Mouse (Mus musculus) hindbrain, embryonic 12.5 days (tissue): Measurements from ENCODE around the gene Ckap2. TPM values are rescaled to one million over a fixed set of nuclear protein-coding genes. Genes with fewer than 3 reads are reported as not detected.

Source experiments
- ATAC-seq: fragments of 200-750 bp; cut with Nextera tagmentation; 2 replicates; pipeline ENCODE4 v1.8.0; 2017; ENCODE audit warnings: moderate TSS enrichment; ENCODE audit not compliant: low FRiP score
- H3K27ac ChIP-seq: fragments of 300-500 bp; sonication (generic); 2 replicates; pipeline ENCODE4 v1.5.1; 2016; ENCODE audit warnings: mild to moderate bottlenecking
- H3K27me3 ChIP-seq: fragments of 300-500 bp; sonication (generic); 2 replicates; pipeline ENCODE4 v1.6.1; 2016; ENCODE audit warnings: mild to moderate bottlenecking
- H3K36me3 ChIP-seq: fragments of 300-500 bp; sonication (generic); 2 replicates; pipeline ENCODE4 v1.6.1; 2016; ENCODE audit warnings: mild to moderate bottlenecking
- H3K4me1 ChIP-seq: fragments of 300-500 bp; sonication (generic); 2 replicates; pipeline ENCODE4 v1.6.1; 2016
- H3K4me2 ChIP-seq: fragments of 300-500 bp; sonication (generic); replicated peaks from 2 replicates; pipeline ENCODE4 v1.6.1; 2016; ENCODE audit warnings: mild to moderate bottlenecking
- H3K4me3 ChIP-seq: fragments of 300-500 bp; sonication (generic); 2 replicates; pipeline ENCODE4 v1.5.1; 2016; ENCODE audit warnings: mild to moderate bottlenecking
- H3K9ac ChIP-seq: fragments of 300-500 bp; sonication (generic); 2 replicates; pipeline ENCODE4 v1.6.1; 2016; ENCODE audit warnings: mild to moderate bottlenecking, moderate library complexity
- H3K9me3 ChIP-seq: fragments of 300-500 bp; sonication (generic); replicated peaks from 2 replicates; pipeline ENCODE4 v1.6.1; 2016; ENCODE audit warnings: mild to moderate bottlenecking
- WGBS: fragments of 180-500 bp; shearing (Covaris S2); methylation state at CpG from one replicate; pipeline ENCODE4 v1.1.7; 2016; 5-methylcytosine and 5-hydroxymethylcytosine counted together
- polyA plus RNA-seq: library from polyadenylated mRNA; unstranded; fragments of >200 nt; fragmentation: Nextera tagmentation; extraction: Ambion mirVana; gene quantifications from 2 replicates; pipeline ENCODE4 v1.2.1, GENCODE M21; 2016

Gene Ckap2
- polyA plus RNA-seq, 1 experiment from 2014 or later = 37.0 TPM

DNA sequence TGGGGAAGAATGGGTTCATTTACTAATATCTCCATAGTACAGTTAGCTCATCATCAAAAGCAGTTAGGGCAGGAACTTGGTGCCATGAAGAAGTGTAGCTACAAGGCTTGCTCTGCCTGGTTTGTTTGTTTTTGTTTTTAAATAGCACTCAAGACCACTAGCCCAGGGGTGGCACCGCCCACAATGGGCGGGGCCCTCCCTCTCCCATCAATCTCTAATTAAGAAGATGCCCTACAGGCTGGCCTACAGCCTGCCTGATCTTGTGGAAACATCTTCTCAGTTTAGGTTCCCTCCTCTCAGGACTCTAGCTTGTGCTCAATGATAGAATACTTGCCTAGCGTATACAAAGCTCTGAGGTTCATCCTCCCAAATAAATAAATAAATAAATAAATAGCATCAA is 735 bp downstream of the Ckap2 start:
- Histone ChIP-seq H3K27me3 (0 out of 2 replicates have a peak, but pooled peaks cover 3% of the 10 kb centered on the region), H3K9me3 (no peaks in the 10 kb centered on the region), H3K4me3 (peak overlapping the region; percentile 70), H3K4me1 (peaks cover 7% of the 10 kb centered on the region), H3K27ac (peak overlapping the region; percentile 81), H3K36me3 (0 out of 2 replicates have a peak, but pooled peaks cover 2% of the 10 kb centered on the region), H3K4me2 (peak overlapping the region; percentile 67), H3K9ac (peak overlapping the region; percentile 71; the same call in 1 of the 2 replicates)
- ATAC-seq = peak; percentile 67
- under 1% methylated on average over 3 of the region's 3 CpGs for WGBS

DNA sequence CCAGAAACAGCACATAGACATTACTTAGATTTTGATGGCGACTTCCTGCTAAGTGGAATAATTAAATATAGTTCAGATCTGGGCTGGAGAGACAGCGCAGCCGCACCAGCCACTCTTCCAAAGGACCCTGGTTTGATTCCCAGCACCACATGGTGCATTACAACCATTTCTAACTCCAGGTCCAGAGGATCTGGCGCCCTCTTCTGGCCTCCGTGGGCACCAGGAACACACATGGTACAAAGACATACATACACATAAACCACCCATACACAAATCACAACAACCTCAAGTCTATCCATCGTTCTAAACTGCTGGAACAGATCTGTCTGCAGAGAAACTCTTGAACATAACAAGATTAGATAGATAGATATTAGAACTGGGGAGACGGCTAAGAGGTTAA is 9.7 kb downstream of the Ckap2 start:
- Histone ChIP-seq H3K9ac (no peak overlapping the region), H3K36me3 (peaks cover 46% of the 10 kb centered on the region), H3K27ac (no peak overlapping the region), H3K4me3 (no peak overlapping the region), H3K9me3 (no peaks in the 10 kb centered on the region; the same call in 1 of the 2 replicates), H3K4me1 (no peaks in the 10 kb centered on the region), H3K27me3 (no peaks in the 10 kb centered on the region), H3K4me2 (no peak overlapping the region)
- no peak for ATAC-seq
- WGBS = 96% methylated on average over 7 of the region's 7 CpGs

DNA sequence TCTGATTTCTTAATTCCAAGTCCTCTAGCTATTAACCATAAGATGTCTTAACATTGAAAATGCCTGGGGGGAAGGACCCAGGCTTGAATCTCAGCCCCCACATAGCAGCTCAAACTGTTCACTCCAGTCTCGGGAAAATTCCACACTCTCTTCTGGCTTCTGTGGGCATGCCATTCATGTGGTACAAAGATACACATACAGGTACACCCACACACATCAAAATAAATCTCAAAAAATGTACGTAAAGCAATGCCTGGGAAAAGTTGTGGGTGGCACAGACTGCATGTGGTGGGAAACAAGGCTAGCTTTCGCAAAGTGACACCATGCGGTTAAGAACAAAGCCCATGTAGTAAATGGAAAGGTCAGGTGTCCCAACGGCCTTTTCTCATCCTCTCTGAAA is 16.5 kb downstream of the Ckap2 start:
- no peak overlapping the region for H3K9ac ChIP-seq
- ATAC-seq = no peak
- H3K36me3 ChIP-seq = peaks cover 21% of the 10 kb centered on the region
- H3K4me3 ChIP-seq = no peak overlapping the region
- no peak overlapping the region for H3K4me2 ChIP-seq
- H3K27me3 ChIP-seq = no peaks in the 10 kb centered on the region
- no peak overlapping the region for H3K27ac ChIP-seq
- H3K4me1 ChIP-seq = 0 out of 2 replicates have a peak, but pooled peaks cover 5% of the 10 kb centered on the region
- no peaks in the 10 kb centered on the region for H3K9me3 ChIP-seq
- 92% methylated on average over 5 of the region's 5 CpGs for WGBS

DNA sequence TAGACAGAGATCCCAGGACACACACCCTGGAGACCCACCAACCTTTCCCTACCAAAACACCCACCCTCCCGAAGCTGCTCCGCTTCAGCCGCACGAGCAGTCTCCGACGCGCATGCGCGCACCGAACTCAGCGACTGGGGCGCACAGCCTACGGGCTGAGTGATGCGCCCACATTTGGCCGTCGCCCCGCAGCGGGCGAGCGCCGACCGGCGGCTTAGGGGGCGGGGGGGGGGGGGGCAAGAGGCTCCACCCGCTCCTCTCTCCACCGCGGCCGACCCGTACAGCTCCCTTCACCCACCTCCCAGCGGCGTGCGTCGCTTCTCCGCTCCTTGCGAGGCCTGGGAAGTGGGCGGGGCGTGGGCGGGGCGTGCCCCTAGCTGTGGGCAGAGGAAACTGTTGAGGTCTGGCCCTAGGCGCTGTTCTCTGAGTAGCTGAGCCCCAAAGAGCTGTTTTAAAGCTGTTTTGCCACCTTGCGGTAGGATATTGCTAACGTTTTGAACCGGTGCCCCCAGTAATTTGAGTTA is 19.5 kb downstream of the Ckap2 start, which contains the start of gene Nek3:
Nek3 (minus strand) TSS at position 356 of the 524 bp plus-strand sequence.
- Histone ChIP-seq H3K27ac (peak within 1 kb of the TSS; percentile 84), H3K4me3 (peak within 1 kb of the TSS; percentile 59), H3K36me3 (peaks cover 18% of the 10 kb centered on the region), H3K9me3 (no peaks in the 10 kb centered on the region), H3K27me3 (no peaks in the 10 kb centered on the region), H3K4me1 (0 out of 2 replicates have a peak, but pooled peaks cover 5% of the 10 kb centered on the region), H3K4me2 (peak within 1 kb of the TSS; percentile 48), H3K9ac (peak within 1 kb of the TSS; percentile 36)
- under 1% methylated on average over 41 of the region's 43 CpGs for WGBS
- ATAC-seq = peak; percentile 98

DNA sequence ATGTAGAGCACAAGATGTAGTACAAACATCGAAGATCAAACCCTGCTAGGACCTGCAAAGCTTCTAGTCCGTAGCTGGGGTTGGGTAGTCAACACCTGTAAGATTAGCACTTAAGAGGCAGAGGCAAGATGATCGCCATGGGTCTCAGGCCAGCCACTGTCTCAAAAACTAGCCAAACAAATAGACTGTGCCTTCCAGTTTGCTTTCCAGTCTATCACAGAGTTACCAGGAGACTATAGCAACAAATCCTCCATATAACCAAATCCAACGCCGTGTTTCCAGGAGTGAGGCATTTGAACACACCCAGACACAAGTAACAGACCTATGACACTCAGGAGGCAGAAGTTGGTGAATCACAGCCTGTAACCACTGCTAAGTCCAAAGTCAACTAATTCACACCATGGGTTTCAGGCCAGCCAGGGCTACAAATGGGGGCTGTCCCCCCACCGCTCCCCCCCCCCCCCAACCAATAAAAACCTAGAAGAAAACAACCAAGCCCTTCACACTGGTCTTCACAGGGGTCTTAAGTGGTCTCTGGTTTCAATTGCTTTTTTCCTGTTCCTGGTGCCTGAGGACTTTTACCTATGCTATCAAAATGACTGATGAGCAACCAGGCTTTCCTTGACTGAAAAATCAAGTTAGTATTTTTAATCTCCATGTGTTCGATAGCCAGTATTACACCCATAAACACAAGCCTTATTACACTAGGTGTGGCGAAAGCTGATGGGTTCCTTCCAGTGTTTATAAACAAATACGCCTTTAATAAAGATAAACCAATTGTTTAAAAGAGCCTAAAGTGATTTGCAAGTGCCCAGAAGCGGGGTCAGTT is 20.2 kb downstream of the Ckap2 start:
- ATAC-seq = peak; percentile 71
- Histone ChIP-seq H3K9ac (peak overlapping the region; percentile 36), H3K4me1 (0 out of 2 replicates have a peak, but pooled peaks cover 5% of the 10 kb centered on the region), H3K4me3 (peak overlapping the region; percentile 59), H3K36me3 (peaks cover 15% of the 10 kb centered on the region), H3K27me3 (no peaks in the 10 kb centered on the region), H3K27ac (peak overlapping the region; percentile 84), H3K4me2 (peak overlapping the region; percentile 48), H3K9me3 (no peaks in the 10 kb centered on the region)
- WGBS = 63% methylated on average over 10 of the region's 10 CpGs

DNA sequence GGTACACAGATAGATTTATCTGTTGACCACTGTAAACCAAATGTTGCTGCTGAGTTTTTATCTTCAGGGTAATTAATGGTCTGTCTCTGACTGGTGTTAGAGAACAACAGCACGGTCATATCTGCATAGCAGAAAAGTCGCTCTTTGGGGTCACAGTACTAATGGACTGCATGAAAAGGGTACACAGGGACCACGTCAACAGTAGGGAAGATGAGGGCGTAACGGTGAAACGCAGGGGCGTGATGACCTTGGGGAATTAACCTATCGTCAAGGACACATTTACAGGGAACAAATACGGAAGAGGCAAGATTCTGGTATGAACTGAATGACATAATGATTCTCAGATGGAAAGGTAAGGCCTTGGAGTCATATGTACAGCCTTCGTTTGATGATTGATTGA is 21.2 kb downstream of the Ckap2 start:
- Histone ChIP-seq H3K4me1 (0 out of 2 replicates have a peak, but pooled peaks cover 5% of the 10 kb centered on the region), H3K27me3 (no peaks in the 10 kb centered on the region), H3K4me2 (no peak overlapping the region), H3K9me3 (no peaks in the 10 kb centered on the region), H3K9ac (no peak overlapping the region), H3K4me3 (no peak overlapping the region), H3K27ac (no peak overlapping the region), H3K36me3 (peaks cover 13% of the 10 kb centered on the region)
- ATAC-seq = no peak
- 91% methylated on average over 10 of the region's 10 CpGs for WGBS

DNA sequence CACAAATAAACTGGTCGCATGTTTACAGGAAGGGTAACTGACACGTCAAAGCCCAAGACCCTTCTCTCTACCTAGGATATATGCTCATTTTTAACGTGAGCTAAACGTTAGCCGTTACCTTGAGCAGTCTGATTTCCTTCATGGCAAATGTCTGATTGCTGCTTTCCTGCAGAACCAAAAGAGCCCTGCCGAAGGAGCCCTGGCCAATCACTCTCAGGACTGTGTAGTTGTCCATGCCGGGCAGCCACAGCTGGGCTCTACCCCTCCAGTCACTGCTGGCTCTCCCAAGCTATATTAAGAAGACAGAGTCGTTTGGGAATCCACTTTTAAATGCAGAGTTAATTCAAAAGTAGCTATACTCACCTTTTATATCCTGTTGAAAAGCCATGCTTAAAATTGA is 23.4 kb downstream of the Ckap2 start:
- 0 out of 2 replicates have a peak, but pooled peaks cover 5% of the 10 kb centered on the region for H3K4me1 ChIP-seq
- no peak overlapping the region for H3K4me3 ChIP-seq
- ATAC-seq = no peak
- no peak overlapping the region for H3K27ac ChIP-seq
- peaks cover 9% of the 10 kb centered on the region; the same call in 1 of the 2 replicates for H3K36me3 ChIP-seq
- WGBS = 91% methylated on average over 8 of the region's 8 CpGs
- H3K9me3 ChIP-seq = no peaks in the 10 kb centered on the region
- H3K9ac ChIP-seq = no peak overlapping the region
- no peaks in the 10 kb centered on the region for H3K27me3 ChIP-seq
- no peak overlapping the region for H3K4me2 ChIP-seq

DNA sequence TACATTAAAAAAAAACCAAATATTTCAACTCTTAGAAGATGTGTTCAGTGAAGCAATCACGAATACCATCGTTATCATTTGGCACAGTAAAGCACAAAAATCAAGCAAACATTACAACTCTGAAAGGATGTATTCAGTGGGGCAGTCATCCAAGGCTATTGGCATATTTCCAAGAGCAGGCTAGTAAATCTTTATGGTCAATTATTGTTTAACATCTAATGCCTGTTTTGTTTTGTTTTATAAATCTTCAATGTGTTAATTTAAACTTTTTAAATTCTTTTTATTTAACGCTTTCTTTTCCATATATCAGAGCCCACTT is 35.3 kb downstream of the Ckap2 start:
- Histone ChIP-seq H3K9me3 (no peaks in the 10 kb centered on the region), H3K27me3 (no peaks in the 10 kb centered on the region), H3K4me3 (no peak overlapping the region), H3K36me3 (peaks cover 14% of the 10 kb centered on the region), H3K9ac (no peak overlapping the region), H3K4me2 (no peak overlapping the region), H3K27ac (no peak overlapping the region), H3K4me1 (no peaks in the 10 kb centered on the region)
- WGBS = 88% methylated on average over 3 of the region's 3 CpGs
- ATAC-seq = no peak

DNA sequence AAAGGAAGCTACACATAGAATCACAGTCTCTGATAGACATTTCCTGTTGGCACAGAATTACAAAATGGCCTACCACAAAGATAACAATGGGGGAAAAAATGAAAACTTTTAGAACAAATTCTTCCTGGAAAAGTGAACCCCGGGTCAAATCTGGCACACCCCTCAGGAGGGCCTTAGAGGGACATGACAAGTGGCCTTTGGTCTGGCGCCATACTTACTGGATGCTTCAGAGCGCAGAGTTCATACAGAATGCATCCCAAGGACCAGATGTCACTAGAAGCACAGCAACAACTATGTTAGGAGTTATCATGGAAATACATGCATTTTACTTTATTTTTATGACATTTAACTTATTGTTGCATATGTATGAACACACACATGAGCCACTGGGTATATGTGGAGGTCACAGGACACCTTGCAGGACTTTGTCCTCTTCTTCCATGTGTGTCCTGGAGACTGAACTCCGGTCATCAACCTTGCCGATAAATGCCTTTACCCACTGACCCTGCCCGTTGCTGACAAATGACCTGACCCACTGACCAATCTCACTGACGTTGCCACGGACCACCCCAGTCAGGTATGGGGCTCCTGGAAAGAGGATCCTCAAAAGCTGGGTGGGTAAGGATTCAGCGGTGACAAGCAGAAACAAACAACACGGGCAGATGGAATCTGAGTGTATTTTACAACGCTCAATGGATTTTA is 35.8 kb downstream of the Ckap2 start:
- no peak for ATAC-seq
- H3K36me3 ChIP-seq = peaks cover 12% of the 10 kb centered on the region
- 94% methylated on average over 11 of the region's 11 CpGs for WGBS

DNA sequence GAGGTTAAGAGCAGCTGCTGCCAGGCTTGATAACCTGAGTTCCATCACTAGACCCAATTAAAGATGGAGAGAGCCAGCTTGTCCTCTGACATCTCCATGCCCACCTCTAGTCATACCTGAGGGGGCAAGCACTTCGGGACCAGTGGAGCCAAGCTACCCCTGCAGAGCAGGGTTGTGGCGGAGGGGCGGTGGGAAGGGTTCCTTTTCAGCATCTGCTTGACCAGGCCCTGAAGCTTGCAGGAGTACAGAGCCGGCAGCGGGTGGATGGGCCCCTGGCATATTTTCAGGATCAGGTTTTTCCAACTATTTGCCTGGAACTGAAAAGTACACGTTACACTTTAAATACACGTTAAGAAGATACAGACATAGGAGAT is 37.3 kb downstream of the Ckap2 start:
- Histone ChIP-seq H3K4me2 (no peak overlapping the region), H3K4me1 (no peaks in the 10 kb centered on the region), H3K27ac (no peak overlapping the region), H3K9me3 (no peaks in the 10 kb centered on the region), H3K4me3 (no peak overlapping the region), H3K27me3 (no peaks in the 10 kb centered on the region), H3K9ac (no peak overlapping the region), H3K36me3 (peaks cover 5% of the 10 kb centered on the region; the same call in 1 of the 2 replicates)
- 88% methylated on average over 7 of the region's 7 CpGs for WGBS
- ATAC-seq = no peak

More for the DNA sequence above, 35.8 kb downstream of the Ckap2 start:
- Histone ChIP-seq H3K27ac (no peak overlapping the region), H3K9ac (no peak overlapping the region), H3K4me1 (no peaks in the 10 kb centered on the region), H3K4me3 (no peak overlapping the region), H3K4me2 (no peak overlapping the region), H3K27me3 (no peaks in the 10 kb centered on the region), H3K9me3 (no peaks in the 10 kb centered on the region)

DNA sequence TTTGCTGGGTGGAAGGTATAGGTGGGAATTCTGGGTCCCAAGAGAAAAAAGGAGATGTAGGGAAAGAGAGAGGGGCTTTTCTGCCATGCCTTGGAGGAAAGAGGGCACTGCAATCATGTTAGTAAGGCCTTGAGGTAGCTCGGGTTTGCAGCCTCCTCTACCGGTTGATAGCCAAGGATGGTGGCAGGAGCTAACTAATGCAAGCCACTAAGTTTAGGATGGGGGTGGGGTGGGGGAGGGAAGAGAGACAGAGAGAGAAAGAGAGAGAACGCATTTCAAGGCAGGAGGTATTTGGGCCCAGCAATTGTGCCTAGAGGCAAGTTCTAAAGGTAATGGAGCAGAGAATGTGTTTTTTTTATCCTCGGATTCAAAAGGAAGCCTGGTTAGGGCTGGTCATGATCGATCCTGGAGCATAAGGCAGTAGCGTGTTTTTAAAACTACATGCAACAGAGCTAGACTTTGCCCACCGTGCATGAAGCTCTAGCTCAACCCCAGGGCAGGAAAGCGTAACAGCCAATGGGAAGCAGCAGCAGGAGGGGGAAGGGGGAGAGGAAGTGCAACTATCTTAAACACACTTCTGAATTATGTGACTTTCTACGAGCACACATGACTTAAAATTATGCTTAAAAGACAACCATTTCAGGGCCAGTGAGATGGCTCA is 37.8 kb downstream of the Ckap2 start:
- no peak overlapping the region for H3K4me2 ChIP-seq
- ATAC-seq = no peak
- no peaks in the 10 kb centered on the region for H3K4me1 ChIP-seq
- H3K9me3 ChIP-seq = no peaks in the 10 kb centered on the region
- no peak overlapping the region for H3K27ac ChIP-seq
- no peak overlapping the region for H3K9ac ChIP-seq
- H3K27me3 ChIP-seq = no peaks in the 10 kb centered on the region
- WGBS = 77% methylated on average over 9 of the region's 9 CpGs
- no peak overlapping the region for H3K4me3 ChIP-seq
- peaks cover 5% of the 10 kb centered on the region; the same call in 1 of the 2 replicates for H3K36me3 ChIP-seq

DNA sequence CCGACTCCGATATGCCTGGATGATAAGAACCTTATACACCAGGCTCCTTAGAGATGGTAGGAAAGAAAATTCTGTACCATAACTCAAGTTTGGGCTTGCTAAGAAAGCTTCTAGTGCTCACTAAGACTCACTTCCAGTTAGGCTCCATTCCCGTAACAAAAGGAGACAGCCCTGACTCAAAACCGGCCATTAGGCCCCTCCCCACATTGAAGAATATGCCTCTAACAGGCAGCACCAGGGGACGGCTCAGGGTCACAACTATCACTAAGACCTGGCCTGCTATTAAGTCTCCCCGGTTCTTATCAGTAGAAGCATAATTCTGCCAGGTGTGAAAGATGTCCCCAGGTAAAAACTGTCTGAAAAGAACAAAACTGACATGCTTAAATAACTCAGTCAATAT is 39.8 kb downstream of the Ckap2 start:
- no peak overlapping the region for H3K4me3 ChIP-seq
- no peaks in the 10 kb centered on the region for H3K9me3 ChIP-seq
- H3K36me3 ChIP-seq = peaks cover 14% of the 10 kb centered on the region; the same call in 1 of the 2 replicates
- H3K4me1 ChIP-seq = no peaks in the 10 kb centered on the region
- no peaks in the 10 kb centered on the region for H3K27me3 ChIP-seq
- no peak overlapping the region for H3K27ac ChIP-seq
- ATAC-seq = no peak
- 81% methylated on average over 6 of the region's 6 CpGs for WGBS
- H3K9ac ChIP-seq = no peak overlapping the region
- H3K4me2 ChIP-seq = no peak overlapping the region
